Mouse (Mus musculus) midbrain, postnatal 0 days (tissue): ENCODE results near the gene Rbm31y. TPM values are rescaled to one million over a fixed set of nuclear protein-coding genes. Genes with fewer than 3 reads are reported as not detected.
"Not testable (repeated sequence)": the region's sequence is repeated elsewhere in the genome, so short reads cannot be mapped to it uniquely, and the experiment has no call there.

Source experiments
- ATAC-seq: fragments of 200-750 bp; cut with Nextera tagmentation; 2 replicates; pipeline ENCODE4 v1.8.0; 2017; ENCODE audit warnings: moderate number of reproducible peaks, mild to moderate bottlenecking, moderate TSS enrichment, moderate library complexity; ENCODE audit not compliant: low FRiP score
- DNase-seq: peaks from one replicate; pipeline ENCODE4 v3.0.0-alpha.2; 2015; ENCODE audit warnings: low spot score
- H3K27ac ChIP-seq: fragments of 300-500 bp; sonication (generic); 2 replicates; pipeline ENCODE4 v1.5.1; 2014; ENCODE audit warnings: low read depth, mild to moderate bottlenecking, low read length, mixed read lengths
- H3K27me3 ChIP-seq: fragments of 300-500 bp; sonication (generic); 2 replicates; pipeline ENCODE4 v1.6.1; 2014; ENCODE audit warnings: low read length, control low read depth, mixed read lengths; ENCODE audit not compliant: insufficient read depth
- H3K36me3 ChIP-seq: fragments of 300-500 bp; sonication (generic); 2 replicates; pipeline ENCODE4 v1.6.1; 2014; ENCODE audit warnings: low read length, control low read depth, mixed read lengths; ENCODE audit not compliant: insufficient read depth
- H3K4me1 ChIP-seq: fragments of 300-500 bp; sonication (generic); 2 replicates; pipeline ENCODE4 v1.6.1; 2014; ENCODE audit warnings: mild to moderate bottlenecking, control low read depth, antibody characterized with exemption, low read length, mixed read lengths; ENCODE audit not compliant: insufficient read depth
- H3K4me2 ChIP-seq: fragments of 300-500 bp; sonication (generic); 2 replicates; pipeline ENCODE4 v1.6.1; 2014; ENCODE audit warnings: low read depth, mild to moderate bottlenecking, low read length, mixed read lengths; ENCODE audit not compliant: poor library complexity, severe bottlenecking
- H3K4me3 ChIP-seq: fragments of 300-500 bp; sonication (generic); 2 replicates; pipeline ENCODE4 v1.5.1; 2014; ENCODE audit warnings: low read depth, mild to moderate bottlenecking, low read length, moderate library complexity
- H3K9ac ChIP-seq: fragments of 300-500 bp; sonication (generic); replicated peaks from 2 replicates; pipeline ENCODE4 v1.6.1; 2014; ENCODE audit warnings: mild to moderate bottlenecking, low read length, moderate library complexity, mixed read lengths; ENCODE audit not compliant: poor library complexity, severe bottlenecking
- H3K9me3 ChIP-seq: fragments of 300-500 bp; sonication (generic); 2 replicates; pipeline ENCODE4 v1.6.1; 2016; ENCODE audit warnings: low read length, control low read depth
- WGBS: fragments of 180-500 bp; shearing (Covaris S2); extraction: QIAGEN DNeasy Blood & Tissue Kit; methylation state at CpG from one replicate; pipeline ENCODE4 v1.1.7; 2014; 5-methylcytosine and 5-hydroxymethylcytosine counted together
- polyA plus RNA-seq: library from polyadenylated mRNA; unstranded; fragments of >200 nt; fragmentation: Nextera tagmentation; extraction: Ambion mirVana; gene quantifications from 2 replicates; pipeline ENCODE4 v1.2.1, GENCODE M21; 2015
- total RNA-seq: library from RNA; depleted of rRNA; stranded (reverse); fragments of >200 nt; gene quantifications from 2 replicates; pipeline ENCODE4 v1.2.3, GENCODE M21; 2014; rRNA removed

Rbm31y gene
- total RNA-seq, result not detected in 2 replicates
- polyA plus RNA-seq, result not detected in 2 replicates

- not testable (repeated sequence) for ATAC-seq, H3K27me3 ChIP-seq, H3K4me2 ChIP-seq, H3K9ac ChIP-seq, DNase-seq, H3K4me3 ChIP-seq, H3K9me3 ChIP-seq, H3K4me1 ChIP-seq, H3K36me3 ChIP-seq, H3K27ac ChIP-seq
- WGBS, result no CpG with 5 or more reads among the region's 11 CpGs
Measured at GRCm38 (mm10) chrY:17400461-17400860, at the start of gene Rbm31y. Rbm31y (plus strand) TSS chrY:17400761.
